Mouse (Mus musculus) embryo, embryonic 10.5 days (tissue): Measurements from ENCODE around the gene Mybbp1a.

Experiments used
- DNase-seq: peaks from one replicate; pipeline ENCODE4 v3.0.0-alpha.2; 2015; ENCODE audit warnings: low spot score

Mybbp1a gene

GRCm38 (mm10) chr11:72440965-72441664 is at the start of gene Mybbp1a:
Mybbp1a (plus strand) TSS chr11:72441355.
- DNase-seq = peak; percentile 98

GRCm38 (mm10) chr11:72393243-72393642 is 47.9 kb upstream of the Mybbp1a start:
- DNase-seq = no peak

- no peak for DNase-seq
Observed at GRCm38 (mm10) chr11:72393669-72394068, 47.5 kb upstream of the Mybbp1a start.

- DNase-seq = no peak
Observed at GRCm38 (mm10) chr11:72394694-72395093, 46.5 kb upstream of the Mybbp1a start.

- DNase-seq = no peak
Observed at GRCm38 (mm10) chr11:72395652-72396051, 45.5 kb upstream of the Mybbp1a start.

- DNase-seq = no peak
Observed at GRCm38 (mm10) chr11:72396621-72397020, 44.5 kb upstream of the Mybbp1a start.

GRCm38 (mm10) chr11:72397072-72397471 is 44.1 kb upstream of the Mybbp1a start:
- DNase-seq = no peak

GRCm38 (mm10) chr11:72397811-72398525 is 43.2 kb upstream of the Mybbp1a start:
- no peak for DNase-seq

GRCm38 (mm10) chr11:72401068-72401467 is 40.1 kb upstream of the Mybbp1a start:
- DNase-seq = no peak

- DNase-seq = no peak
Observed at GRCm38 (mm10) chr11:72402017-72402416, 39.1 kb upstream of the Mybbp1a start.

GRCm38 (mm10) chr11:72402969-72403368 is 38.2 kb upstream of the Mybbp1a start:
- DNase-seq = no peak

- DNase-seq = no peak
Observed at GRCm38 (mm10) chr11:72405532-72405931, 35.6 kb upstream of the Mybbp1a start.

GRCm38 (mm10) chr11:72406079-72406675 is 35.0 kb upstream of the Mybbp1a start:
- no peak for DNase-seq

- no peak for DNase-seq
Observed at GRCm38 (mm10) chr11:72407081-72407480, 34.1 kb upstream of the Mybbp1a start.

GRCm38 (mm10) chr11:72407574-72407973 is 33.6 kb upstream of the Mybbp1a start:
- peak; percentile 36 for DNase-seq

- no peak for DNase-seq
Observed at GRCm38 (mm10) chr11:72408451-72409170, 32.5 kb upstream of the Mybbp1a start.

- DNase-seq = no peak
Observed at GRCm38 (mm10) chr11:72409649-72410385, 31.3 kb upstream of the Mybbp1a start.

GRCm38 (mm10) chr11:72410521-72411092 is 30.5 kb upstream of the Mybbp1a start:
- peak; percentile 50 for DNase-seq

GRCm38 (mm10) chr11:72411093-72411921 is 29.8 kb upstream of the Mybbp1a start, which contains the start of gene Smtnl2:
Smtnl2 (minus strand) TSS chr11:72411713.
- DNase-seq = peak; percentile 93

GRCm38 (mm10) chr11:72411945-72412344 is 29.2 kb upstream of the Mybbp1a start:
- no peak for DNase-seq
